Mouse (Mus musculus): Measurements from ENCODE around the gene Eps8.

GRCm38 (mm10) chr6:137466256-137466655 is 188.4 kb downstream of the Eps8 start:
- TF ChIP-seq ZC3H11A (IDR thresholded peaks at IDR 0.05; ENCODE audit: borderline replicate concordance, low read depth, low read length), result no peak
- no peak for TF ChIP-seq MAFK (IDR thresholded peaks at IDR 0.05; ENCODE audit: insufficient read depth, low read depth, low read length)

Data from ES-E14 (cell line).